Mouse (Mus musculus): ENCODE data around the gene Olfr70. TPM values are rescaled to one million over a fixed set of nuclear protein-coding genes. Genes with fewer than 3 reads are reported as not detected.

The Olfr70 gene
- polyA plus RNA-seq, 1 experiment from 2014 or later, result not detected

DNA sequence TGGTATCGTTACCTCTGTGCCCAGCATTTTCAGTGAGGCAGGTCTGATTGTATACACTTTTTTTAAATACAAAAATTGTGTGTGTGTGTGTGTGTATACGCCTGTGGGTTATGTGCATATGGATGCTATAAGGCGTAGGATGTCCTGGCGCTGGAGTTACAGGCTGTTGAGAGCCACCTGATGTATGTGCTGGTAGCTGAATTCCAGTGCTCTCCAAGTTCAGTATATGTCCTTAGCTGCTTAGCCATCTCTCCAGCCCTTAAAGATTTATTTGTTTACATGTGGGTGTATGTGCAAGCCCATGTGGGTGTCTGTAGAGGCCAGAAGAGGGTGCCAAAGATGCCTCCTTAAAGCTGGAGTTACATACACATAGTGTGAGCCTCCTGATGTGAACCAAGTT lies 43.5 kb downstream of the Olfr70 start:
- ATAC-seq (ENCODE audit: insufficient number of reproducible peaks, low FRiP score, low TSS enrichment, low read depth), result no peak

DNA sequence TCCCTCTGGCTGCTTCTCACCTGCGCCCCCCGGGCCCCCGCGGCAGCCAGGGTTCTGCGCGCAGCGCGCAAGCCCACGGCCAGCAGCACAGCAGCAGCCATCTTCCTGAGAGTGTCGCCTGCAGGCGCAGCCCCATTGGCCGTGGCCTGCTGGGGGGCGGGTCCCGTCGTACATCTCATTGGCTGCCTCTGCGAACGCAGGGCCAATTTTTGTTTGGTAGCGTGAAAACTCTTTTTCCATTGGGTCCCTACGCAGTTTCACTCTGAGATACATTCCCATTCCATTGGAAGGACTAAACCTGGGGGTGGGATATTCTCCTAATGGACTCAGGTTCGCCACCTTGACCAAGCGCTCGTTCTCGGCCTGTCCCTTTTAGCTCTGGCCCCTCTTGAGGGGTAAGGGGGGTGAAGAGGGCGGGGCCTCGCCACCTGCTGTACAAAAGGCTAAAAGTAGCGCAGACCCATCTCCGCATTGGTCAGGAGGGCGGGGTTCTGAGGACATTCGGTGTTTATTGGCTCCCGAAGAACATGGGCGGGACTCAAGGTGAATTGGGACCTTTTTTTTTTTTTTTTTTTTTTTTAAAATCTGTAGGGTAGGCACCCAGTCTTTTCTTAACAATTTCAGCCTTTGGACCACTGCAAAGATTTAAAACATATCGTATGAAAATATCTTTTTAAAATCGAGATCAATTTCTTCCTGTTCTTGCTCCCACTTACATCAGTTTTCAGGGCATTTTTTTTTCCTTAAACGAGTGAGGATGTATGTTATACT lies 44.1 kb downstream of the Olfr70 start, which contains the start of gene Hint2:
Hint2 (minus strand) TSS at position 128 of the 771 bp plus-strand sequence.
- 1% methylated on average over 34 of the region's 34 CpGs for WGBS
- Histone ChIP-seq H3K36me3 (ENCODE audit: control insufficient read depth, insufficient read depth, low read length) (no peaks in the 10 kb centered on the region), H3K27me3 (ENCODE audit: control insufficient read depth, insufficient read depth, low read length) (no peaks in the 10 kb centered on the region), H3K9ac (ENCODE audit: low read length) (peak within 1 kb of the TSS; percentile 92), H3K27ac (replicated peaks; ENCODE audit: low read depth, low read length) (peak within 1 kb of the TSS; percentile 84), H3K4me1 (ENCODE audit: control insufficient read depth, insufficient read depth, low read length) (peaks cover 5% of the 10 kb centered on the region), H3K4me3 (ENCODE audit: low read depth, low read length) (peak within 1 kb of the TSS; percentile 76), H3K4me2 (ENCODE audit: low read depth, severe bottlenecking) (peak within 1 kb of the TSS; percentile 79), H3K9me3 (ENCODE audit: control insufficient read depth, low read length) (no peaks in the 10 kb centered on the region)
- DNase-seq (ENCODE audit: low spot score) (peak; percentile 94), ATAC-seq (ENCODE audit: insufficient number of reproducible peaks, low FRiP score, low TSS enrichment, low read depth) (peak; percentile 97)

More for the DNA sequence above, 43.5 kb downstream of the Olfr70 start:
- 64% methylated on average over 4 of the region's 4 CpGs for WGBS
- H3K4me2 ChIP-seq (ENCODE audit: low read depth, severe bottlenecking), result peak overlapping the region; percentile 7; the same call in 1 of the 2 replicates
- H3K36me3 ChIP-seq (ENCODE audit: control insufficient read depth, insufficient read depth, low read length), result no peaks in the 10 kb centered on the region
- DNase-seq (ENCODE audit: low spot score), result no peak
- peaks cover 5% of the 10 kb centered on the region for H3K4me1 ChIP-seq (ENCODE audit: control insufficient read depth, insufficient read depth, low read length)
- no peaks in the 10 kb centered on the region for H3K9me3 ChIP-seq (ENCODE audit: control insufficient read depth, low read length)
- no peak overlapping the region for H3K27ac ChIP-seq (replicated peaks; ENCODE audit: low read depth, low read length)
- H3K4me3 ChIP-seq (ENCODE audit: low read depth, low read length), result peak overlapping the region; percentile 76; the same call in 1 of the 2 replicates
- peaks cover 3% of the 10 kb centered on the region; the same call in 1 of the 2 replicates for H3K27me3 ChIP-seq (ENCODE audit: control insufficient read depth, insufficient read depth, low read length)
- no peak overlapping the region for H3K9ac ChIP-seq (ENCODE audit: low read length)

DNA sequence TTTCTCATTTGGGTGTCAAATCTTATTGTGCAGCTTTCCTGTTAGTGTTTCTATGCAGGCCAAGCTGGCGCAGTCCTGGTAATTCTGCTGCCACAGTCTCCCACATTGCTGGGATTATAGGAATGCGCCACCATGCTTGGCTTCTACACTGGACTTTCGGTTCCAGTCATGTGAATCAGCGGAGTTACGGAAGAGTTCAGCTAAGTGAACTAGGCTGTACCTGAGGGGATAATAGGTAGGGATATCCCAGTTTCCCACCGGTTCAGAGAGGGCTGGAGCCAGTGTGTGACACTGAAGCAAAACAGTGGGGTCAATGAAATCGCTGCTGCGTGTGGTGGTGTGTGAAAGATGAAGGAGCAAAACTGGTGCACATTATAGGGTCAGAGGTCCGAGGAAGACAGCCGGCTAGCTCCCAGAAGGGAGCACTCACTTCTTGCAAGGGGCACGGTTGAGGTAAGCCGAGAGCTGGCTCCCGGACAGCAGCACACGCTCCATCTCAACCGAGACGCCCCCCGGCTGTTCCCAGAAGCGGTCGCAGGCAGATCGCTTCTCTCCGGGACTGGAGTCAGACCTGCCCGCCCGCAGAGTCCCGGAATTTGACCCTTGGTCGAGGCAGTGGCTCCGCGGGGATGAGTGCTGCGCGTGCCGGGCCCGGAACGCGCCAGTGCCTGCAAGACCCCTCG lies 44.8 kb downstream of the Olfr70 start:
- no peak for ATAC-seq (ENCODE audit: insufficient number of reproducible peaks, low FRiP score, low TSS enrichment, low read depth)

DNA sequence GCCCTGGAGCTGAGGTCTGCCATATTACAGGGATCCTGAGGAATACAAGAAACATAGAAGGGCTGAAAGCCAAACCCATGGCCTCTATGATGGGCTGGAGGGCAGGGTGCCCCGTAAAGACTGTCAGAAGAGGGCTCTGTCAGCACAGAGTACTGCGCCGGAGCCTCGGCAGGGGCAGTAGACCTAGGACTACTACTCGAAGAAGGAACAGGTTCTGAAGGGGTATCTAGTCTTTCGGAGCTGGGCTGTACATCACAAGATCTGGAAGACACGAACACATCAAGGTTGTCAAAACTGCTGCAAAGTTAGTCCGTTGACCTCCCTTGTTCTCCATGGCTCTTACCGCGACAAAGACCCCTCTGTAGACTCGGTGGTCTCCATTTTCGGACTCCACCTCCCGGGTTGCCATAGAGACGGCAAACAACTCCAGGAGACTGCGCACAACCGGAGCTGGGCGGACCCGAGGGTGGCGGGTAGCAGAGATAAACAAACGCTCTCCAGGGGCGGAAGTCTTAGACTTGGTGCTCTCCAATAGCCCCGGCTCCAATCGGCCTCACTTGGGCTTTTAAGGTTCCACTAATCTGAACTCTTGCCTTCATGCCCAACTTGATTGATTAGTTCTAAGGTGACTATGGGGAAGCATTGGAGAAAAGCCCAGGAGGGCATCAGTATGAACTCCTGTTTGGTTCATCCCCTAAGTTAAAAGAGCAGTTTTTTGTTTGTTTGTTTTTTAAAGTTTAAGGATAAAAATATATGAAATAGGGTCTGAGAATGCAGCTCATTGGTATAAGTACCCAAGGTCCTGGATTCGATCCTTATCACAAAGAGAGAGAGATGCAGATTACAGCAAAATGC lies 47.2 kb downstream of the Olfr70 start, which contains the start of gene Spag8:
Spag8 (minus strand) TSS at position 434 of the 855 bp plus-strand sequence.
- no peaks in the 10 kb centered on the region; the same call in 1 of the 2 replicates for H3K9me3 ChIP-seq (ENCODE audit: control insufficient read depth, low read length)
- H3K27me3 ChIP-seq (ENCODE audit: control insufficient read depth, insufficient read depth, low read length), result no peaks in the 10 kb centered on the region
- no peak within 1 kb of the TSS for H3K9ac ChIP-seq (ENCODE audit: low read length)
- H3K4me1 ChIP-seq (ENCODE audit: control insufficient read depth, insufficient read depth, low read length), result peaks cover 5% of the 10 kb centered on the region
- peak; percentile 62 for DNase-seq (ENCODE audit: low spot score)
- H3K36me3 ChIP-seq (ENCODE audit: control insufficient read depth, insufficient read depth, low read length), result no peaks in the 10 kb centered on the region
- ATAC-seq (ENCODE audit: insufficient number of reproducible peaks, low FRiP score, low TSS enrichment, low read depth), result no peak
- 12% methylated on average over 24 of the region's 24 CpGs for WGBS
- peak within 1 kb of the TSS; percentile 38 for H3K4me2 ChIP-seq (ENCODE audit: low read depth, severe bottlenecking)
- H3K4me3 ChIP-seq (ENCODE audit: low read depth, low read length), result peak within 1 kb of the TSS; percentile 17; the same call in 1 of the 2 replicates
- H3K27ac ChIP-seq (replicated peaks; ENCODE audit: low read depth, low read length), result no peak within 1 kb of the TSS

More for the DNA sequence above, 44.8 kb downstream of the Olfr70 start:
- peak overlapping the region; percentile 76 for H3K4me3 ChIP-seq (ENCODE audit: low read depth, low read length)
- 7% methylated on average over 34 of the region's 34 CpGs for WGBS
- H3K27ac ChIP-seq (replicated peaks; ENCODE audit: low read depth, low read length), result peak overlapping the region; percentile 84
- H3K4me2 ChIP-seq (ENCODE audit: low read depth, severe bottlenecking), result peak overlapping the region; percentile 79
- H3K4me1 ChIP-seq (ENCODE audit: control insufficient read depth, insufficient read depth, low read length), result peaks cover 5% of the 10 kb centered on the region
- peak overlapping the region; percentile 92 for H3K9ac ChIP-seq (ENCODE audit: low read length)
- H3K36me3 ChIP-seq (ENCODE audit: control insufficient read depth, insufficient read depth, low read length), result no peaks in the 10 kb centered on the region
- no peak for DNase-seq (ENCODE audit: low spot score)
- H3K9me3 ChIP-seq (ENCODE audit: control insufficient read depth, low read length), result no peaks in the 10 kb centered on the region
- no peaks in the 10 kb centered on the region for H3K27me3 ChIP-seq (ENCODE audit: control insufficient read depth, insufficient read depth, low read length)

DNA sequence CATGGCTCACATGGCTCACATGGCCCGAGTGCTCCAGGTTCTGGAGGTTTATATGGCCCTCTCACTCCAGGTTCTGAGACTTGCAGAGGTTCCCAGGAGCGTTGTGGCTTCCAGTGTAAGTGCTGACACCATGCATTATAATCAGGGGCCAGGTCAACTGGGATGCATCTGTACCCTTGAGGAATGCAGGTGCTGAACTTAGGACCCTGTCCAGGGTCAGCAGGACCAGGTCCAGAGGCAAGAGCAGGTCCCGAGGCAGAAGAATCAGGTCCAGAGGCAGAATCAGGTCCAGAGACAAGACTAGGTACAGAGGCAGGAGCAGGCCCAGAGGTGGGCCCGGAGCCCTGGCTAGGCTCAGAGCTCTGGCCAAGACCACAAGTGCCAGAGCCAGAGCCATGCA lies 47.9 kb downstream of the Olfr70 start:
- no peak overlapping the region for H3K27ac ChIP-seq (replicated peaks; ENCODE audit: low read depth, low read length)
- H3K4me2 ChIP-seq (ENCODE audit: low read depth, severe bottlenecking), result peak overlapping the region; percentile 38; the same call in 1 of the 2 replicates
- peaks cover 5% of the 10 kb centered on the region for H3K4me1 ChIP-seq (ENCODE audit: control insufficient read depth, insufficient read depth, low read length)
- DNase-seq (ENCODE audit: low spot score) (no peak), ATAC-seq (ENCODE audit: insufficient number of reproducible peaks, low FRiP score, low TSS enrichment, low read depth) (no peak)
- H3K36me3 ChIP-seq (ENCODE audit: control insufficient read depth, insufficient read depth, low read length), result no peaks in the 10 kb centered on the region
- H3K27me3 ChIP-seq (ENCODE audit: control insufficient read depth, insufficient read depth, low read length), result no peaks in the 10 kb centered on the region
- no peak overlapping the region; the same call in 1 of the 2 replicates for H3K4me3 ChIP-seq (ENCODE audit: low read depth, low read length)
- H3K9ac ChIP-seq (ENCODE audit: low read length), result no peak overlapping the region
- 92% methylated on average over 4 of the region's 4 CpGs for WGBS
- no peaks in the 10 kb centered on the region; the same call in 1 of the 2 replicates for H3K9me3 ChIP-seq (ENCODE audit: control insufficient read depth, low read length)

DNA sequence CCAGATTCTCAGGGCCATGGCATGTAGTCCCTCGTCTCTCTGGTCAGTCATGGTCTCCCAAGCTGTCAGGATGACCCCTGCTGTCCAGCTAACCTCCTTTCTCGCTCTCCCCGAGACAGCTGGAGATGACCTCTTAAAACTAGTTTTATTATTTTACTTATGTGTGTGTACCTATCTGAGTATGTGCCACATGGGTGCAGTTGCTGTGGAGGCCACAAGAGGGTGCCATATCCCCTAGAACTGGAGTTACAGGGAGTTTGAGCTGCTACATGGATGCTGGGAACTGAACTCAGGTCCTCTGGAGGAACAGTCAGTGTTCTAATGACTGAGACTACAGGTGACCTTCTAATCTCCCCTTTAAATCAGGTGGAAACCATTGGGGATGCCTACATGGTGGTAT lies 50.8 kb downstream of the Olfr70 start:
- H3K36me3 ChIP-seq (ENCODE audit: control insufficient read depth, insufficient read depth, low read length), result no peaks in the 10 kb centered on the region
- 94% methylated on average over 3 of the region's 3 CpGs for WGBS
- H3K9me3 ChIP-seq (ENCODE audit: control insufficient read depth, low read length), result no peaks in the 10 kb centered on the region; the same call in 1 of the 2 replicates
- no peak overlapping the region for H3K9ac ChIP-seq (ENCODE audit: low read length)
- no peak overlapping the region for H3K27ac ChIP-seq (replicated peaks; ENCODE audit: low read depth, low read length)
- no peaks in the 10 kb centered on the region for H3K27me3 ChIP-seq (ENCODE audit: control insufficient read depth, insufficient read depth, low read length)
- no peaks in the 10 kb centered on the region for H3K4me1 ChIP-seq (ENCODE audit: control insufficient read depth, insufficient read depth, low read length)
- H3K4me2 ChIP-seq (ENCODE audit: low read depth, severe bottlenecking), result no peak overlapping the region
- ATAC-seq (ENCODE audit: insufficient number of reproducible peaks, low FRiP score, low TSS enrichment, low read depth) (no peak), DNase-seq (ENCODE audit: low spot score) (no peak)
- no peak overlapping the region for H3K4me3 ChIP-seq (ENCODE audit: low read depth, low read length)

Data from limb, embryonic 11.5 days (tissue).